Mouse (Mus musculus) CH12.LX (cell line): ENCODE measurements around the gene Hcfc1. TPM values are rescaled to one million over a fixed set of nuclear protein-coding genes. Genes with fewer than 3 reads are reported as not detected.

Experiments
- DNase-seq: peaks from one replicate; pipeline ENCODE4 v3.0.0-alpha.2; 2013; ENCODE audit errors: extremely low read depth
- H3K27ac ChIP-seq: 2 replicates; pipeline ENCODE4 v1.5.1; 2012; ENCODE audit warnings: low read depth, mild to moderate bottlenecking, control low read depth, moderate library complexity; ENCODE audit not compliant: insufficient read depth
- H3K27me3 ChIP-seq: replicated peaks from 2 replicates; pipeline ENCODE3; 2012; ENCODE audit warnings: inconsistent platforms
- H3K36me3 ChIP-seq, 2 experiments: replicated peaks in 1 of 2; 2 replicates each; pipeline versions ENCODE3 to v1.6.1; 2012; ENCODE audit warnings: inconsistent platforms in 1 of 2, low read length in 1 of 2, mild to moderate bottlenecking in 1 of 2, mixed read lengths in 1 of 2, moderate library complexity in 1 of 2; ENCODE audit not compliant: control insufficient read depth in 1 of 2, insufficient read depth in 1 of 2
- H3K4me1 ChIP-seq, 2 experiments: 2 replicates each; pipeline ENCODE4 v1.6.1; 2012; ENCODE audit warnings: inconsistent platforms in 1 of 2, moderate library complexity in 1 of 2; ENCODE audit not compliant: insufficient read depth in 2 of 2, control insufficient read depth in 1 of 2
- H3K4me2 ChIP-seq: 2 replicates; pipeline ENCODE4 v1.6.1; 2012; ENCODE audit warnings: low read depth, mild to moderate bottlenecking, control low read depth; ENCODE audit not compliant: poor library complexity, insufficient read depth, severe bottlenecking
- H3K4me3 ChIP-seq, 3 experiments: fragments of 150-350 bp in 1 of 3; sonication (generic) in 1 of 3; replicated peaks in 1 of 3; 2 replicates each; pipeline versions ENCODE3 to v1.5.1; 2011 to 2012; ENCODE audit warnings: low read depth in 2 of 3, low read length in 2 of 3, mild to moderate bottlenecking in 2 of 3, moderate library complexity in 2 of 3, control low read depth in 1 of 3, improper control_type of control experiment in 1 of 3, inconsistent platforms in 1 of 3, mixed read lengths in 1 of 3; ENCODE audit not compliant: poor library complexity in 1 of 3
- H3K79me2 ChIP-seq: replicated peaks from 2 replicates; pipeline ENCODE4 v1.6.1; 2012; ENCODE audit warnings: mild to moderate bottlenecking, moderate library complexity; ENCODE audit not compliant: control insufficient read depth, poor library complexity, insufficient read depth, severe bottlenecking; ENCODE audit errors: extremely low read depth
- H3K9ac ChIP-seq: 2 replicates; pipeline ENCODE4 v1.6.1; 2012; ENCODE audit warnings: low read depth, mild to moderate bottlenecking, control low read depth, moderate library complexity; ENCODE audit not compliant: insufficient read depth
- H3K9me3 ChIP-seq: replicated peaks from 2 replicates; pipeline ENCODE3; 2012; ENCODE audit warnings: low read length, inconsistent platforms, mixed read lengths
- CTCF ChIP-seq, 2 experiments: IDR thresholded peaks in 1 of 2; conservative IDR thresholded peaks in 1 of 2; 2 replicates each; pipeline ENCODE4 v1.5.1; 2011 to 2012; ENCODE audit warnings: low read depth in 2 of 2, low read length in 2 of 2, improper control_type of control experiment in 1 of 2, inconsistent platforms in 1 of 2, mild to moderate bottlenecking in 1 of 2, moderate library complexity in 1 of 2
- E2F4 ChIP-seq: IDR thresholded peaks from 2 replicates; pipeline ENCODE4 v1.6.1; 2011; ENCODE audit warnings: low read depth, low read length, improper control_type of control experiment; ENCODE audit not compliant: insufficient replicate concordance
- ELF1 ChIP-seq: IDR thresholded peaks from 2 replicates; pipeline ENCODE4 v1.6.1; 2014; ENCODE audit warnings: low read depth, mild to moderate bottlenecking, inconsistent platforms, low read length, improper control_type of control experiment
- ETS1 ChIP-seq: conservative IDR thresholded peaks from 2 replicates; pipeline ENCODE4 v1.6.1; 2012; ENCODE audit warnings: low read depth, mild to moderate bottlenecking, inconsistent platforms, low read length, improper control_type of control experiment, moderate library complexity
- JUND ChIP-seq: conservative IDR thresholded peaks from 2 replicates; pipeline ENCODE4 v1.6.1; 2011; ENCODE audit warnings: low read depth, low read length, improper control_type of control experiment
- MAX ChIP-seq: IDR thresholded peaks from 2 replicates; pipeline ENCODE4 v1.6.1; 2011; ENCODE audit warnings: low read length, improper control_type of control experiment
- MEF2A ChIP-seq: IDR thresholded peaks from 2 replicates; pipeline ENCODE4 v1.6.1; 2014; ENCODE audit warnings: low read depth, mild to moderate bottlenecking, inconsistent platforms, low read length, improper control_type of control experiment, borderline replicate concordance
- MXI1 ChIP-seq: IDR thresholded peaks from 2 replicates; pipeline ENCODE4 v1.6.1; 2011; ENCODE audit warnings: mild to moderate bottlenecking, low read depth, low read length, improper control_type of control experiment
- MYC ChIP-seq: IDR thresholded peaks from 2 replicates; pipeline ENCODE4 v1.6.1; 2011; ENCODE audit warnings: low read depth, mild to moderate bottlenecking, improper control_type of control experiment, low read length
- NELFE ChIP-seq: IDR thresholded peaks from 2 replicates; pipeline ENCODE4 v1.6.1; 2011; ENCODE audit warnings: low read depth, low read length, improper control_type of control experiment
- NRF1 ChIP-seq: IDR thresholded peaks from 2 replicates; pipeline ENCODE4 v1.6.1; 2014; ENCODE audit warnings: low read depth, mild to moderate bottlenecking, inconsistent platforms, low read length, improper control_type of control experiment, moderate library complexity
- PAX5 ChIP-seq: IDR thresholded peaks from 2 replicates; pipeline ENCODE4 v1.6.1; 2012; ENCODE audit warnings: low read length, inconsistent platforms, mixed read lengths
- RAD21 ChIP-seq: IDR thresholded peaks from 2 replicates; pipeline ENCODE4 v1.6.1; 2011; ENCODE audit warnings: low read depth, mild to moderate bottlenecking, low read length, improper control_type of control experiment, moderate library complexity
- TCF12 ChIP-seq: IDR thresholded peaks from 2 replicates; pipeline ENCODE4 v1.6.1; 2014; ENCODE audit warnings: low read depth, mild to moderate bottlenecking, inconsistent platforms, low read length, improper control_type of control experiment
- UBTF ChIP-seq: IDR thresholded peaks from 2 replicates; pipeline ENCODE4 v1.6.1; 2012; ENCODE audit warnings: low read depth, mild to moderate bottlenecking, inconsistent platforms, low read length, improper control_type of control experiment, moderate library complexity
- USF1 ChIP-seq: IDR thresholded peaks from 2 replicates; pipeline ENCODE4 v1.6.1; 2014; ENCODE audit warnings: low read depth, mild to moderate bottlenecking, inconsistent platforms, low read length, improper control_type of control experiment
- ZC3H11A ChIP-seq: IDR thresholded peaks from 2 replicates; pipeline ENCODE4 v1.6.1; 2012; ENCODE audit warnings: low read depth, mild to moderate bottlenecking, inconsistent platforms, low read length, improper control_type of control experiment
- ZKSCAN1 ChIP-seq: IDR thresholded peaks from 2 replicates; pipeline ENCODE4 v1.6.1; 2012; ENCODE audit warnings: low read depth, inconsistent platforms, low read length, improper control_type of control experiment, borderline replicate concordance
- dilution Hi-C: fragments of 300-500 bp; cut with MboI; formaldehyde crosslinking; loops from 2 replicates; pipeline ENCODE4 v1.14.3; 2020; ENCODE audit warnings: low sequenced_read_pairs; ENCODE audit not compliant: extremely low pct_unique_long_range_greater_than_20kb, extremely low pct_ligation_motif_present
- in situ Hi-C: fragments of 300-500 bp; cut with MboI; formaldehyde crosslinking; loops from 3 replicates; pipeline ENCODE4 v1.14.3; 2019; ENCODE audit warnings: low sequenced_read_pairs, low pct_ligation_motif_present, low pct_unique_long_range_greater_than_20kb, mixed read lengths
- polyA plus RNA-seq: library from polyadenylated mRNA; unstranded; fragments of >175 nt; gene quantifications from 2 replicates; pipeline ENCODE4 v1.2.1, GENCODE M21; 2012; ENCODE audit warnings: low read depth; ENCODE audit not compliant: insufficient read length
- total RNA-seq, 2 experiments: library from RNA; depleted of rRNA; stranded (reverse); fragments of 300-350 nt in 1 of 2; fragments of >200 nt in 1 of 2; gene quantifications; 2 replicates each; pipeline ENCODE4 v1.2.3; 2012 to 2014

The Hcfc1 gene
- total and polyA plus RNA-seq, 3 experiments: 37.6 to 98.2 (median 58.5) TPM

GRCm38 (mm10) chrX:73966248-73967176 is at the start of gene Hcfc1 (continued):
- TF ChIP-seq MAX: no peak; the same call in 1 of the 2 replicates
- no peak for TF ChIP-seq RAD21
- TF ChIP-seq, all 38 proteins: peak for 18

GRCm38 (mm10) chrX:74014597-74014996 is 48.4 kb upstream of the Hcfc1 start:
- in situ Hi-C loops: no loop called here
- dilution Hi-C loops: no loop called here
- no peak for DNase-seq
- H3K79me2 ChIP-seq: no peaks in the 10 kb centered on the region
- no peak overlapping the region for H3K9ac ChIP-seq
- peaks cover 32 to 49% of the 10 kb centered on the region in 2 experiments for H3K36me3 ChIP-seq
- H3K27me3 ChIP-seq: no peaks in the 10 kb centered on the region
- no peak overlapping the region for H3K27ac ChIP-seq
- TF ChIP-seq CTCF (conservative IDR thresholded peaks at IDR 0.05 in 1 of 2, IDR thresholded peaks at IDR 0.05 in 1 of 2; ENCODE audit: low read depth in 2 of 2, low read length in 2 of 2): no peak
- no peak for TF ChIP-seq PAX5
- no peak for TF ChIP-seq MXI1
- no peak for TF ChIP-seq TCF12
- TF ChIP-seq ZC3H11A: no peak
- TF ChIP-seq MEF2A: no peak
- TF ChIP-seq JUND: no peak
- TF ChIP-seq MYC: no peak
- no peak for TF ChIP-seq NRF1
- TF ChIP-seq NELFE: no peak
- TF ChIP-seq USF1: no peak
- no peak for TF ChIP-seq E2F4
- no peak for TF ChIP-seq ZKSCAN1
- H3K4me2 ChIP-seq: no peak overlapping the region
- no peak overlapping the region for H3K4me3 ChIP-seq
- H3K9me3 ChIP-seq: no peaks in the 10 kb centered on the region
- H3K4me1 ChIP-seq: no peaks in the 10 kb centered on the region

- dilution Hi-C loops: no loop called here
These were observed 41.9 kb upstream of the Hcfc1 start for GRCm38 (mm10) chrX:74008063-74008462.

More at GRCm38 (mm10) chrX:74008063-74008462, 41.9 kb upstream of the Hcfc1 start:
- Histone ChIP-seq H3K4me2 (no peak overlapping the region), H3K27ac (no peak overlapping the region), H3K27me3 (no peaks in the 10 kb centered on the region), H3K4me1 (peaks cover 0 to 4% of the 10 kb centered on the region in 2 experiments; a peak in 1 of 4 replicates), H3K4me3 (no peak overlapping the region), H3K79me2 (no peaks in the 10 kb centered on the region), H3K9me3 (no peaks in the 10 kb centered on the region), H3K9ac (no peak overlapping the region), H3K36me3 (no peaks in the 10 kb centered on the region)
- TF ChIP-seq MAX (no peak), ELF1 (no peak), UBTF (no peak), MYC (no peak), ETS1 (no peak), RAD21 (no peak)
- in situ Hi-C loops: no loop called here
- no peak for DNase-seq
